Mouse (Mus musculus) neural tube, embryonic 14.5 days (tissue): ENCODE measurements around the gene Figla. TPM values are rescaled to one million over a fixed set of nuclear protein-coding genes. Genes with fewer than 3 reads are reported as not detected.

Experiments
- ATAC-seq: fragments of 200-750 bp; cut with Nextera tagmentation; 2 replicates; pipeline ENCODE4 v1.8.0; 2017; ENCODE audit warnings: low read depth, mild to moderate bottlenecking, moderate TSS enrichment, moderate library complexity
- H3K27ac ChIP-seq: fragments of 300-500 bp; sonication (generic); 2 replicates; pipeline ENCODE4 v1.5.1; 2014; ENCODE audit warnings: low read depth, mild to moderate bottlenecking, control low read depth, low read length, moderate library complexity, mixed read lengths
- H3K27me3 ChIP-seq: fragments of 300-500 bp; sonication (generic); 2 replicates; pipeline ENCODE4 v1.6.1; 2014; ENCODE audit warnings: low read length; ENCODE audit not compliant: control insufficient read depth, insufficient read depth
- H3K36me3 ChIP-seq: fragments of 300-500 bp; sonication (generic); 2 replicates; pipeline ENCODE4 v1.6.1; 2014; ENCODE audit warnings: low read length, mixed read lengths; ENCODE audit not compliant: control insufficient read depth, insufficient read depth
- H3K4me1 ChIP-seq: fragments of 300-500 bp; sonication (generic); 2 replicates; pipeline ENCODE4 v1.6.1; 2014; ENCODE audit warnings: low read length; ENCODE audit not compliant: control insufficient read depth, insufficient read depth
- H3K4me2 ChIP-seq: fragments of 300-500 bp; sonication (generic); 2 replicates; pipeline ENCODE4 v1.6.1; 2014; ENCODE audit warnings: mild to moderate bottlenecking, low read depth, low read length, control low read depth
- H3K4me3 ChIP-seq: fragments of 300-500 bp; sonication (generic); 2 replicates; pipeline ENCODE4 v1.5.1; 2014; ENCODE audit warnings: low read depth, low read length, control low read depth, mixed read lengths
- H3K9ac ChIP-seq: fragments of 300-500 bp; sonication (generic); replicated peaks from 2 replicates; pipeline ENCODE4 v1.6.1; 2014; ENCODE audit warnings: low read depth, mild to moderate bottlenecking, control low read depth, low read length, mixed read lengths
- H3K9me3 ChIP-seq: fragments of 300-500 bp; sonication (generic); 2 replicates; pipeline ENCODE4 v1.6.1; 2016; ENCODE audit warnings: low read length; ENCODE audit not compliant: control insufficient read depth
- WGBS: fragments of 180-500 bp; shearing (Covaris S2); extraction: QIAGEN DNeasy Blood & Tissue Kit; methylation state at CpG from one replicate; pipeline ENCODE4 v1.1.7; 2014; 5-methylcytosine and 5-hydroxymethylcytosine counted together
- polyA plus RNA-seq: library from polyadenylated mRNA; unstranded; fragments of >200 nt; fragmentation: Nextera tagmentation; extraction: Ambion mirVana; gene quantifications from 2 replicates; pipeline ENCODE4 v1.2.1, GENCODE M21; 2014

The Figla gene
- polyA plus RNA-seq, 1 experiment from 2014 or later: not detected

GRCm38 (mm10) chr6:86038901-86039300, 22.9 kb downstream of the Figla start:
- Histone ChIP-seq H3K4me3 (no peak overlapping the region), H3K36me3 (no peaks in the 10 kb centered on the region), H3K9me3 (no peaks in the 10 kb centered on the region), H3K27ac (no peak overlapping the region), H3K9ac (no peak overlapping the region), H3K4me2 (no peak overlapping the region), H3K27me3 (no peaks in the 10 kb centered on the region), H3K4me1 (0 out of 2 replicates have a peak, but pooled peaks cover 6% of the 10 kb centered on the region)
- 57% methylated on average over 2 of the region's 2 CpGs for WGBS
- ATAC-seq: no peak

- H3K4me3 ChIP-seq: no peak overlapping the region
- no peaks in the 10 kb centered on the region for H3K27me3 ChIP-seq
- 0 out of 2 replicates have a peak, but pooled peaks cover 6% of the 10 kb centered on the region for H3K4me1 ChIP-seq
- no peak for ATAC-seq
- no peak overlapping the region for H3K9ac ChIP-seq
- no peaks in the 10 kb centered on the region for H3K9me3 ChIP-seq
- H3K36me3 ChIP-seq: no peaks in the 10 kb centered on the region
- H3K4me2 ChIP-seq: no peak overlapping the region
- no peak overlapping the region for H3K27ac ChIP-seq
- 47% methylated on average over 1 of the region's 1 CpGs for WGBS
Measured at GRCm38 (mm10) chr6:86040140-86040539, 24.2 kb downstream of the Figla start.

- Histone ChIP-seq H3K27ac (no peak overlapping the region), H3K36me3 (no peaks in the 10 kb centered on the region), H3K4me1 (peaks cover 26% of the 10 kb centered on the region), H3K9ac (no peak overlapping the region), H3K4me3 (no peak overlapping the region), H3K4me2 (no peak overlapping the region), H3K27me3 (no peaks in the 10 kb centered on the region), H3K9me3 (no peaks in the 10 kb centered on the region)
- 86% methylated on average over 11 of the region's 11 CpGs for WGBS
- ATAC-seq: no peak
Measured at GRCm38 (mm10) chr6:86047510-86047909, 31.5 kb downstream of the Figla start.

GRCm38 (mm10) chr6:86048509-86048908, 32.5 kb downstream of the Figla start:
- peaks cover 36% of the 10 kb centered on the region for H3K4me1 ChIP-seq
- H3K27ac ChIP-seq: no peak overlapping the region
- no peak overlapping the region for H3K9ac ChIP-seq
- no peak overlapping the region for H3K4me3 ChIP-seq
- 77% methylated on average over 5 of the region's 5 CpGs for WGBS
- ATAC-seq: no peak
- no peaks in the 10 kb centered on the region for H3K9me3 ChIP-seq
- H3K4me2 ChIP-seq: no peak overlapping the region
- H3K36me3 ChIP-seq: no peaks in the 10 kb centered on the region
- no peaks in the 10 kb centered on the region for H3K27me3 ChIP-seq

- H3K27ac ChIP-seq: peak overlapping the region; percentile 97
- peaks cover 38% of the 10 kb centered on the region for H3K4me1 ChIP-seq
- H3K9ac ChIP-seq: no peak overlapping the region
- 38% methylated on average over 6 of the region's 6 CpGs for WGBS
- H3K4me2 ChIP-seq: no peak overlapping the region
- H3K9me3 ChIP-seq: no peaks in the 10 kb centered on the region
- H3K36me3 ChIP-seq: no peaks in the 10 kb centered on the region
- H3K4me3 ChIP-seq: no peak overlapping the region
- no peaks in the 10 kb centered on the region for H3K27me3 ChIP-seq
- ATAC-seq: no peak
Measured at GRCm38 (mm10) chr6:86050586-86051268, 34.8 kb downstream of the Figla start.

- 16% methylated on average over 7 of the region's 7 CpGs for WGBS
- H3K4me1 ChIP-seq: peaks cover 41% of the 10 kb centered on the region
- H3K9me3 ChIP-seq: no peaks in the 10 kb centered on the region
- H3K27me3 ChIP-seq: no peaks in the 10 kb centered on the region
- no peaks in the 10 kb centered on the region for H3K36me3 ChIP-seq
- H3K4me2 ChIP-seq: peak overlapping the region; percentile 36
- peak overlapping the region; percentile 51 for H3K9ac ChIP-seq
- peak; percentile 87 for ATAC-seq
- H3K4me3 ChIP-seq: no peak overlapping the region
- H3K27ac ChIP-seq: peak overlapping the region; percentile 97
Measured at GRCm38 (mm10) chr6:86052032-86052459, 36.1 kb downstream of the Figla start.

GRCm38 (mm10) chr6:86052556-86052955, 36.6 kb downstream of the Figla start:
- ATAC-seq: peak; percentile 47
- 5% methylated on average over 4 of the region's 4 CpGs for WGBS
- peak overlapping the region; percentile 51 for H3K9ac ChIP-seq
- H3K4me2 ChIP-seq: peak overlapping the region; percentile 36
- no peaks in the 10 kb centered on the region for H3K9me3 ChIP-seq
- peak overlapping the region; percentile 97 for H3K27ac ChIP-seq
- H3K4me1 ChIP-seq: peaks cover 46% of the 10 kb centered on the region
- no peaks in the 10 kb centered on the region for H3K36me3 ChIP-seq
- H3K27me3 ChIP-seq: no peaks in the 10 kb centered on the region
- no peak overlapping the region for H3K4me3 ChIP-seq

GRCm38 (mm10) chr6:86053099-86053498, 37.1 kb downstream of the Figla start:
- Histone ChIP-seq H3K36me3 (no peaks in the 10 kb centered on the region), H3K4me2 (0 out of 2 replicates have a peak overlapping the region, but pooled peaks have one; percentile 36), H3K27ac (peak overlapping the region; percentile 97), H3K4me1 (peaks cover 51% of the 10 kb centered on the region), H3K9ac (peak overlapping the region; percentile 1; the same call in 1 of the 2 replicates), H3K27me3 (no peaks in the 10 kb centered on the region), H3K9me3 (no peaks in the 10 kb centered on the region), H3K4me3 (no peak overlapping the region)
- no peak for ATAC-seq
- 15% methylated on average over 4 of the region's 4 CpGs for WGBS

GRCm38 (mm10) chr6:86053594-86053993, 37.6 kb downstream of the Figla start:
- H3K4me1 ChIP-seq: peaks cover 54% of the 10 kb centered on the region
- H3K27me3 ChIP-seq: no peaks in the 10 kb centered on the region
- H3K36me3 ChIP-seq: no peaks in the 10 kb centered on the region
- peak overlapping the region; percentile 97 for H3K27ac ChIP-seq
- no peak overlapping the region for H3K4me3 ChIP-seq
- WGBS: 78% methylated on average over 5 of the region's 5 CpGs
- H3K9ac ChIP-seq: peak overlapping the region; percentile 1; the same call in 1 of the 2 replicates
- no peaks in the 10 kb centered on the region for H3K9me3 ChIP-seq
- no peak overlapping the region for H3K4me2 ChIP-seq
- no peak for ATAC-seq
